Mouse (Mus musculus): Measurements from ENCODE around the gene Lix1.

DNA sequence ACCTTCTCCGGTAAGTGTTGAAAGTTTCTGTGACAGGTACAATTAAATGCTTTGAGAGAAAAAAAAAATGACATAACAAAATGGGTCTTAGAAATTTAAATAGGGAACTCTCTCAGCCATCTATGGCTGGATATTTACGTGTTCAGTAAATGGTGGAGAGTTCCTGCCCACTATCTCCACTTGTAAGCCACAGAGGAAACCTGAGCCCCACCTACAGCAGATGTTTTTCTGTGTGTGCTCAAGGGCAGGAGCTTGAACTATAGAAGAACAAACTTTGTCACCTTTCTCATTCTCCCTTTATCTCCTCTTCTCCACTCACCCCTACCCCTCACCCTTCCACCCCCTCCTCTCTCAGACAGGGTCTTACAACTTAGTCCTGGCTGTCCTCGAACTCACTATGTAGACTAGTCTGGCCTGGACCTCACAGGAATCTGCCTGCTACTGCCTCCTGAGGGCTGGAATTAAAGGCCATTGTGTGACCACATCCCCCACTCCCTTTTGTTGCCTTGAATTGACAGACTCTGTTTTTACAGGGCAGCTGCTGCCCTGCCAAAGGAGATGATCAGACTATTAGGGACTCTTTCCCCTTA lies 41.9 kb downstream of the Lix1 start:
- TF ChIP-seq EP300 (IDR thresholded peaks at IDR 0.05; ENCODE audit: low read depth) (no peak), CTCF (IDR thresholded peaks at IDR 0.05; ENCODE audit: low read depth) (no peak)

Measured in liver, embryonic 14.5 days (tissue).